In the genomic region with DNA sequence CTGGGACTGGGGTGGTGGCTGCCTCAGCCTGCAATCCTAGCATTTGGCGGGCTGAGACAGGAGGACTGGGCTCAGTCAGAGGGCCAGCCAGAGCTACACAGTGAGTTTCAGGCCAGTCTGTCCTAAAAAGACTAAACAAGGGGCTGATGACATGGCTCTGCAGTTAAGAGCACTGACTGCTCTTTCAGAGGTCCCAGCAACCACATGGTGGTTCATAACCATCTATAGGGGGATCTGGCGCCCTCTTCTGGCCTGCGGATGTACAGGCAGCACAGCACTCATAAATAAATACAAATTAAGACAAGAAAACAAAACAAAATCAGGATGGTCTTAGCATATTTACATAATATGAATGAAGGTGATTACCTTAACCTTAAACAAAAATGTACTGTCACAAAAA, we compare ENCODE assay signal across 8 mouse cellular contexts. TPM values are rescaled to one million over a fixed set of nuclear protein-coding genes. Genes with fewer than 3 reads are reported as not detected.
DNase-seq lines count a peak whose midpoint lies in the region; ATAC-seq lines count a peak whose summit lies in the region.

No protein-coding gene starts in this region.

- no peaks in the 10 kb centered on the region for H3K9me3 ChIP-seq in kidney, embryonic 14.5 days (ENCODE audit: control insufficient read depth, low read length)
- no peaks in the 10 kb centered on the region for H3K9me3 ChIP-seq in neural tube, embryonic 13.5 days

- H3K27ac ChIP-seq in kidney, embryonic 14.5 days (ENCODE audit: low read depth, low read length), result no peak overlapping the region
- H3K27ac ChIP-seq in neural tube, embryonic 13.5 days (replicated peaks), result no peak overlapping the region

- peak overlapping the region; percentile 72 for H3K4me2 ChIP-seq in kidney, embryonic 14.5 days (replicated peaks; ENCODE audit: low read depth, low read length)
- H3K4me2 ChIP-seq in neural tube, embryonic 13.5 days, result peak overlapping the region; percentile 73

- H3K4me3 ChIP-seq in kidney, embryonic 14.5 days (ENCODE audit: low read length), result no peak overlapping the region
- H3K4me3 ChIP-seq in neural tube, embryonic 13.5 days, result peak overlapping the region; percentile 90

- H3K9ac ChIP-seq in kidney, embryonic 14.5 days (ENCODE audit: low read depth, low read length), result peak overlapping the region; percentile 7; the same call in 1 of the 2 replicates
- H3K9ac ChIP-seq in neural tube, embryonic 13.5 days, result no peak overlapping the region

- 35% methylated on average over 3 of the region's 3 CpGs for WGBS in kidney, embryonic 14.5 days
- WGBS in neural tube, embryonic 13.5 days, result 36% methylated on average over 3 of the region's 3 CpGs

- peak; percentile 42 for ATAC-seq in common myeloid progenitor, adult 5-6 weeks (replicated peaks; ENCODE audit: low read depth, poor library complexity, severe bottlenecking)
- ATAC-seq in kidney, embryonic 14.5 days (ENCODE audit: low FRiP score, low TSS enrichment), result no peak
- ATAC-seq in neural tube, embryonic 13.5 days (ENCODE audit: low read depth), result no peak

- H3K36me3 ChIP-seq in kidney, embryonic 14.5 days (ENCODE audit: control insufficient read depth, insufficient read depth, low read length), result peaks cover 17% of the 10 kb centered on the region
- H3K36me3 ChIP-seq in neural tube, embryonic 13.5 days, result peaks cover 34% of the 10 kb centered on the region

- no peaks in the 10 kb centered on the region for H3K27me3 ChIP-seq in kidney, embryonic 14.5 days (ENCODE audit: control insufficient read depth, insufficient read depth, low read length)
- H3K27me3 ChIP-seq in neural tube, embryonic 13.5 days, result no peaks in the 10 kb centered on the region

- DNase-seq in 416B (ENCODE audit: low read depth) (peak; percentile 88), NIH3T3 (ENCODE audit: low read depth) (peak; percentile 84)
- DNase-seq in gastrocnemius, postnatal 4 days (ENCODE audit: low spot score in 2 of 2), result peak; percentile 42 to 72
- peak; percentile 68 to 76 for DNase-seq in lung, adult 18-20 months
- peak; percentile 67 to 88 for DNase-seq in thymus, postnatal 10 days (ENCODE audit: low spot score in 2 of 2)

- H3K4me1 ChIP-seq in kidney, embryonic 14.5 days (ENCODE audit: control insufficient read depth, insufficient read depth, low read length), result 0 out of 2 replicates have a peak, but pooled peaks cover 4% of the 10 kb centered on the region
- H3K4me1 ChIP-seq in neural tube, embryonic 13.5 days (replicated peaks), result peaks cover 20% of the 10 kb centered on the region

RNA-seq across cellular contexts. Expression of gene Tmem50a, which starts 1.4 kb away (rescaled TPM):
- total RNA-seq in common myeloid progenitor, adult 5-6 weeks (2017), result 168 and 202 TPM in 2 replicates
- 10 to 100 TPM; 64.7 to 71.9 TPM for total RNA-seq in gastrocnemius, postnatal 4 days (2021)
- 156 and 163 TPM in 2 replicates for polyA plus RNA-seq in kidney, embryonic 14.5 days (2014; fragmentation: Nextera tagmentation; extraction: Ambion mirVana)
- 224 and 230 TPM in 2 replicates for polyA plus RNA-seq in neural tube, embryonic 13.5 days (2015; fragmentation: Nextera tagmentation; extraction: Ambion mirVana)

RNA-seq across cellular contexts. Expression of gene Rsrp1, which starts 10.0 kb away (rescaled TPM):
- total RNA-seq in common myeloid progenitor, adult 5-6 weeks (2017), result 172 and 177 TPM in 2 replicates
- 100 to 1,000 TPM; 115 to 148 TPM for total RNA-seq in gastrocnemius, postnatal 4 days (2021)
- polyA plus RNA-seq in kidney, embryonic 14.5 days (2014; fragmentation: Nextera tagmentation; extraction: Ambion mirVana), result 339 and 370 TPM in 2 replicates
- 485 and 516 TPM in 2 replicates for polyA plus RNA-seq in neural tube, embryonic 13.5 days (2015; fragmentation: Nextera tagmentation; extraction: Ambion mirVana)

RNA-seq across cellular contexts. Expression of gene Syf2, which starts 17.3 kb away (rescaled TPM):
- 230 and 275 TPM in 2 replicates for total RNA-seq in common myeloid progenitor, adult 5-6 weeks (2017)
- 10 to 100 TPM; 48.2 to 53.3 TPM for total RNA-seq in gastrocnemius, postnatal 4 days (2021)
- 77.3 and 90.1 TPM in 2 replicates for polyA plus RNA-seq in kidney, embryonic 14.5 days (2014; fragmentation: Nextera tagmentation; extraction: Ambion mirVana)
- polyA plus RNA-seq in neural tube, embryonic 13.5 days (2015; fragmentation: Nextera tagmentation; extraction: Ambion mirVana), result 76.8 and 82.1 TPM in 2 replicates

RNA-seq across cellular contexts. Expression of gene Rhd, which starts 49.1 kb away (rescaled TPM):
- total RNA-seq in common myeloid progenitor, adult 5-6 weeks (2017), result 52.9 and 59.6 TPM in 2 replicates
- under 1 TPM; 0.27 to 0.62 TPM for total RNA-seq in gastrocnemius, postnatal 4 days (2021)
- 1.1 and 1.2 TPM in 2 replicates for polyA plus RNA-seq in kidney, embryonic 14.5 days (2014; fragmentation: Nextera tagmentation; extraction: Ambion mirVana)
- 1.5 and 2.0 TPM in 2 replicates for polyA plus RNA-seq in neural tube, embryonic 13.5 days (2015; fragmentation: Nextera tagmentation; extraction: Ambion mirVana)
